Comparison of ENCODE assay signal across 8 mouse cellular contexts in the genomic region with DNA sequence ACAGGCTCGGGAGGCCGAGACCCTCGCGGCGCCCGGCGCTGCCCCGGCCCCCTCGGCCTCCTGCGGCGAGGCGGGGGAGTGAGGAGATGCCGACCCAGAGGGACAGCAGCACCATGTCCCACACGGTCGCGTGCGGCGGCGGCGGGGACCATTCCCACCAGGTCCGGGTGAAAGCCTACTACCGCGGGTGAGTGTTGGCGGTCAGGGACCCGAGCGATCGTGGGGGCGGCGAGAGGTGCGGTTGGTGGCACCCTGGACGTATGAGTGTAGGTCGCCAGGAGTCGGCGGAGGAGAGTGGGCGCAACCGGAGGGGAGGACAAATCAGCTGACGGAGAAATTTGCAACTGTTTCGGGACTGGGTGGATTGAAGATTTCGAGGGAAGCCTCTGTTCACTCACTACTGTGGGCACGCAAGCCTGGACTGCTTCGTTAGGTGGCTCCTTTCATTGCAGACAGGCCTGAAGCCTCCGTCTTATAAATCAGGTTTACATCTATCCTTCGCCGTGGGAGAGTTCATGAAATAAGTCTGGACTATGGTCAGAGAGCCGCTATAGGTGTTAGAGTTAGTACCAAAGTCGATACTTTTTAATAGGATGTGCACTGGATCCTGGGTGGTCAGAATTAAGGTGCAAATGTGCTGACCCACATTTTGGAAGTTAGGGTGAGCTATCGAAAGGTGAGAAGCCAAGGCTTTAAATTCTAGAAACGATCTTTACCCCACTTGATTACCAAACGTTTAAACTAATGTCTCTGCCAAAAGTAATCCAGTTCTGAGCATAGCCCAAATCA. TPM values are rescaled to one million over a fixed set of nuclear protein-coding genes. Genes with fewer than 3 reads are reported as not detected.
DNase-seq lines count a peak whose midpoint lies in the region; ATAC-seq lines count a peak whose summit lies in the region.

No protein-coding gene starts in this region.

- peak overlapping the region; percentile 86 for H3K4me3 ChIP-seq in embryonic facial prominence, embryonic 11.5 days (ENCODE audit: low read depth, low read length)
- peak overlapping the region; percentile 92 for H3K4me3 ChIP-seq in intestine, embryonic 15.5 days (replicated peaks)
- peak overlapping the region; percentile 86 for H3K4me3 ChIP-seq in midbrain, embryonic 10.5 days

- H3K36me3 ChIP-seq in embryonic facial prominence, embryonic 11.5 days (replicated peaks; ENCODE audit: control insufficient read depth, insufficient read depth, low read depth, low read length) = no peaks in the 10 kb centered on the region
- H3K36me3 ChIP-seq in intestine, embryonic 15.5 days = no peaks in the 10 kb centered on the region
- H3K36me3 ChIP-seq in midbrain, embryonic 10.5 days = no peaks in the 10 kb centered on the region

- H3K4me2 ChIP-seq in embryonic facial prominence, embryonic 11.5 days (ENCODE audit: low read depth, low read length) = peak overlapping the region; percentile 66
- peak overlapping the region; percentile 51 for H3K4me2 ChIP-seq in intestine, embryonic 15.5 days (replicated peaks)

- peak; percentile 77; the same call in 1 of the 2 replicates for ATAC-seq in embryonic facial prominence, embryonic 11.5 days (replicated peaks; ENCODE audit: insufficient number of reproducible peaks, low FRiP score, low TSS enrichment, low read depth)
- ATAC-seq in intestine, embryonic 15.5 days = peak; percentile 60

- H3K27ac ChIP-seq in embryonic facial prominence, embryonic 11.5 days (replicated peaks; ENCODE audit: low read depth, low read length) = peak overlapping the region; percentile 47
- H3K27ac ChIP-seq in intestine, embryonic 15.5 days = peak overlapping the region; percentile 81
- peak overlapping the region; percentile 93 for H3K27ac ChIP-seq in midbrain, embryonic 10.5 days (replicated peaks)

- no peaks in the 10 kb centered on the region for H3K27me3 ChIP-seq in embryonic facial prominence, embryonic 11.5 days (ENCODE audit: control insufficient read depth, insufficient read depth, low read length)
- H3K27me3 ChIP-seq in intestine, embryonic 15.5 days (replicated peaks) = no peaks in the 10 kb centered on the region
- no peaks in the 10 kb centered on the region; the same call in 1 of the 2 replicates for H3K27me3 ChIP-seq in midbrain, embryonic 10.5 days (ENCODE audit: low read depth, poor library complexity, severe bottlenecking)

- peak overlapping the region; percentile 87 for H3K9ac ChIP-seq in embryonic facial prominence, embryonic 11.5 days (replicated peaks; ENCODE audit: low read length)
- peak overlapping the region; percentile 91 for H3K9ac ChIP-seq in intestine, embryonic 15.5 days

- no peaks in the 10 kb centered on the region for H3K4me1 ChIP-seq in embryonic facial prominence, embryonic 11.5 days (ENCODE audit: control insufficient read depth, insufficient read depth, low read length)
- peaks cover 18% of the 10 kb centered on the region for H3K4me1 ChIP-seq in intestine, embryonic 15.5 days (replicated peaks)
- H3K4me1 ChIP-seq in midbrain, embryonic 10.5 days = peaks cover 37% of the 10 kb centered on the region

- WGBS in embryonic facial prominence, embryonic 11.5 days = 1% methylated on average over 48 of the region's 49 CpGs
- under 1% methylated on average over 49 of the region's 49 CpGs for WGBS in intestine, embryonic 15.5 days
- under 1% methylated on average over 49 of the region's 49 CpGs for whole genome bisulfite sequencing in midbrain, embryonic 10.5 days

- peak; percentile 20 for DNase-seq in layer of hippocampus, adult 9-10 months (ENCODE audit: low spot score)
- DNase-seq in layer of hippocampus, postnatal 25 days (ENCODE audit: extremely low spot score in 1 of 2, low spot score in 1 of 2) = no peak
- peak; percentile 58 for DNase-seq in NIH3T3 (ENCODE audit: low read depth)
- peak; percentile 56 for DNase-seq in embryonic facial prominence, embryonic 11.5 days (ENCODE audit: low spot score)
- DNase-seq in midbrain, embryonic 10.5 days (ENCODE audit: low spot score) = no peak
- no peak for DNase-seq in gastrocnemius, postnatal 4 days (ENCODE audit: low spot score in 2 of 2)
- DNase-seq in thymus, adult 18-20 months = no peak

- H3K9me3 ChIP-seq in embryonic facial prominence, embryonic 11.5 days (replicated peaks; ENCODE audit: control insufficient read depth, low read length) = no peaks in the 10 kb centered on the region
- no peaks in the 10 kb centered on the region for H3K9me3 ChIP-seq in intestine, embryonic 15.5 days
- no peaks in the 10 kb centered on the region for H3K9me3 ChIP-seq in midbrain, embryonic 10.5 days (replicated peaks)

RNA-seq across cellular contexts. Expression of gene Prkci, which starts 0.5 kb away (rescaled TPM):
- 10 to 100 TPM; 56.8 to 63.4 TPM for total RNA-seq in layer of hippocampus, postnatal 25 days (2021)
- polyA plus RNA-seq in embryonic facial prominence, embryonic 11.5 days (2014; fragmentation: Nextera tagmentation; extraction: Ambion mirVana) = 51.4 and 57.1 TPM in 2 replicates
- polyA plus RNA-seq in intestine, embryonic 15.5 days (2015; fragmentation: Nextera tagmentation; extraction: Ambion mirVana) = 33.7 and 38.5 TPM in 2 replicates
- polyA plus RNA-seq in midbrain, embryonic 10.5 days (2016; fragmentation: Nextera tagmentation; extraction: Ambion mirVana) = 31.0 and 31.7 TPM in 2 replicates
- total RNA-seq in gastrocnemius, postnatal 4 days (2021) = 10 to 100 TPM; 31.9 to 34.7 TPM

RNA-seq across cellular contexts. Expression of gene Phc3, which starts 26.9 kb away (rescaled TPM):
- total RNA-seq in layer of hippocampus, postnatal 25 days (2021) = 10 to 100 TPM; 31.2 to 42.4 TPM
- polyA plus RNA-seq in embryonic facial prominence, embryonic 11.5 days (2014; fragmentation: Nextera tagmentation; extraction: Ambion mirVana) = 4.0 and 4.4 TPM in 2 replicates
- polyA plus RNA-seq in intestine, embryonic 15.5 days (2015; fragmentation: Nextera tagmentation; extraction: Ambion mirVana) = 5.5 and 6.9 TPM in 2 replicates
- 3.9 and 4.5 TPM in 2 replicates for polyA plus RNA-seq in midbrain, embryonic 10.5 days (2016; fragmentation: Nextera tagmentation; extraction: Ambion mirVana)
- 10 to 100 TPM; 23.1 to 25.1 TPM for total RNA-seq in gastrocnemius, postnatal 4 days (2021)

Comparison
In these comparisons a context has a peak if more than half of its experiments do, and no peak if none do; other contexts are left out.
1. DNase-seq: peak in layer of hippocampus, adult 9-10 months (single experiment), NIH3T3 (single experiment) and embryonic facial prominence, embryonic 11.5 days (single experiment); none in layer of hippocampus, postnatal 25 days (0 of 2), midbrain, embryonic 10.5 days (single experiment), gastrocnemius, postnatal 4 days (0 of 2) and thymus, adult 18-20 months (0 of 2).
2. Peak in every context shown above with its lines, with median percentiles within 50 percentile points of each other: H3K27ac ChIP-seq and H3K4me3 ChIP-seq.